Mouse (Mus musculus): Measurements from ENCODE around the gene Gdf1.

The Gdf1 gene

GRCm38 (mm10) chr8:70329124-70329834 lies at the start of gene Gdf1:
Gdf1 (plus strand) TSS chr8:70329817.
- no peak for DNase-seq (ENCODE audit: low spot score in 2 of 2)

GRCm38 (mm10) chr8:70281001-70281400 lies 48.6 kb upstream of the Gdf1 start:
- no peak for DNase-seq (ENCODE audit: low spot score in 2 of 2)

GRCm38 (mm10) chr8:70282603-70283135 lies 46.9 kb upstream of the Gdf1 start, which contains the start of gene Homer3:
Homer3 (plus strand) TSS chr8:70282827.
- DNase-seq (ENCODE audit: low spot score in 2 of 2): peak; percentile 78 to 79

GRCm38 (mm10) chr8:70283136-70284077 lies 46.2 kb upstream of the Gdf1 start:
- no peak for DNase-seq (ENCODE audit: low spot score in 2 of 2)

- no peak for DNase-seq (ENCODE audit: low spot score in 2 of 2)
Measured at GRCm38 (mm10) chr8:70284421-70284820, 45.2 kb upstream of the Gdf1 start.

GRCm38 (mm10) chr8:70285304-70285703 lies 44.3 kb upstream of the Gdf1 start:
- no peak for DNase-seq (ENCODE audit: low spot score in 2 of 2)

GRCm38 (mm10) chr8:70286737-70287136 lies 42.9 kb upstream of the Gdf1 start:
- DNase-seq (ENCODE audit: low spot score in 2 of 2): no peak

- DNase-seq (ENCODE audit: low spot score in 2 of 2): no peak
Measured at GRCm38 (mm10) chr8:70293988-70294405, 35.6 kb upstream of the Gdf1 start.

- DNase-seq (ENCODE audit: low spot score in 2 of 2): no peak
Measured at GRCm38 (mm10) chr8:70300881-70301280, 28.7 kb upstream of the Gdf1 start.

GRCm38 (mm10) chr8:70302358-70302890 lies 27.2 kb upstream of the Gdf1 start, which contains the start of the genes Ddx49 and Cope:
Ddx49 (minus strand) TSS chr8:70302489.
Cope (plus strand) TSS chr8:70302518.
- DNase-seq (ENCODE audit: low spot score in 2 of 2): peak; percentile 88 to 94

- no peak for DNase-seq (ENCODE audit: low spot score in 2 of 2)
Measured at GRCm38 (mm10) chr8:70302901-70303300, 26.7 kb upstream of the Gdf1 start.

- no peak for DNase-seq (ENCODE audit: low spot score in 2 of 2)
Measured at GRCm38 (mm10) chr8:70309311-70309710, 20.3 kb upstream of the Gdf1 start.

- no peak for DNase-seq (ENCODE audit: low spot score in 2 of 2)
Measured at GRCm38 (mm10) chr8:70313399-70313798, 16.2 kb upstream of the Gdf1 start.

- DNase-seq (ENCODE audit: low spot score in 2 of 2): peak; percentile 68 to 82
Measured at GRCm38 (mm10) chr8:70315624-70316510, 13.8 kb upstream of the Gdf1 start, which contains the start of gene Cers1. Cers1 (plus strand) TSS chr8:70315775.

GRCm38 (mm10) chr8:70316511-70317504 lies 12.8 kb upstream of the Gdf1 start:
- DNase-seq (ENCODE audit: low spot score in 2 of 2): peak; percentile 89 to 93

- no peak for DNase-seq (ENCODE audit: low spot score in 2 of 2)
Measured at GRCm38 (mm10) chr8:70317872-70318271, 11.7 kb upstream of the Gdf1 start.

GRCm38 (mm10) chr8:70323716-70324115 lies 5.9 kb upstream of the Gdf1 start:
- no peak for DNase-seq (ENCODE audit: low spot score in 2 of 2)

- no peak for DNase-seq (ENCODE audit: low spot score in 2 of 2)
Measured at GRCm38 (mm10) chr8:70327512-70327911, 2.1 kb upstream of the Gdf1 start.
